Mouse (Mus musculus): ENCODE measurements around the gene Maged2. TPM values are rescaled to one million over a fixed set of nuclear protein-coding genes. Genes with fewer than 3 reads are reported as not detected.
"Not testable (repeated sequence)": the region's sequence is repeated elsewhere in the genome, so short reads cannot be mapped to it uniquely, and the experiment has no call there.

The Maged2 gene
- 1,000 to 10,000 TPM; 1,010 to 1,119 TPM for total RNA-seq (2021)
- long read RNA-seq, experiment 1, transcript Maged2-203 (13 exons, 2,183 nt) = major isoform, 1,999 of 3,014 reads
- long read RNA-seq, experiment 1, transcript Maged2-204 (13 exons, 2,107 nt) = minor isoform, 323 of 3,014 reads
- long read RNA-seq, experiment 1, partial matches to known transcripts = 431 of 3,014 reads
- long read RNA-seq, experiment 1, other reads (novel, unspliced or antisense) = 259 of 3,014 reads
- long read RNA-seq, experiment 2, transcript Maged2-203 (13 exons, 2,183 nt) = major isoform, 1,878 of 2,902 reads
- long read RNA-seq, experiment 2, transcript Maged2-204 (13 exons, 2,107 nt) = minor isoform, 359 of 2,902 reads
- long read RNA-seq, experiment 2, partial matches to known transcripts = 416 of 2,902 reads
- long read RNA-seq, experiment 2, other reads (novel, unspliced or antisense) = 243 of 2,902 reads

DNA sequence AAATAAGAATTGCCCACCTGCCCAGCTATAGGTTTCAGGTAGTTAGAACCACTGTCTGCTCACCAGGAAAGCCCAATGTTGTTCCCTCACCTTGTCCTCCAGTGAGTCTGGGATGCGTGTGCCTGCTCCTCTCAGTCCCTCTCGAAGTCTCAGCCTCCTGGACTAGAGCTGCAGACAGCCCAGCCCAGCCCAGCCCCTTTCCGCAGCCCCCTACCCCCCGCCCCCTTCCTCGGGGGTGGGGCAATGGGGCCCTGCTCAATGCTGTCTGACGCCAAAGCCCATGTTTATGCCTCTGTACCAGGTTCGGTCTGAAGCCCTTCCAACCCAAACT is at the start of gene Maged2:
Gene Maged2 (minus strand): TSS at position 207 of the 331 bp plus-strand sequence.
- DNase-seq (ENCODE audit: low spot score in 2 of 2) = peak in 1 of 2 experiments; percentile 24

DNA sequence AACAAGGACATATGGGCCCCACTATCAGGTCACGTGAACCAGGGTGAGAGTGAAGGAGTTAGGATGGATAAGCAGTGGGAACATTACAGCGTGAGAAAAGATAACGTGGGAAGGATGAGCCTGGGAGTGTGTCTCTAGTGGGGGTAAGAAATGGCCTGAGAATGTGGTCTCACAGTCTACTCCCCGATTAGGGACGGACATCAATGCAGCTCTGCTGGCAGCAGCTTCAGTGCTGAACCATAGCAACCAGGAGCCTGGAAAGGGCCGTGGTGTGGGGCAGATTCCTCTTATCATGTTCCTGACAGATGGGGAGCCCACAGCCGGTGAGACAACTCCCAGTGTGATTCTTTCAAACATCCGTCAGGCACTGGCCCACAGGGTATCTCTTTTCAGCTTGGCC is 34.1 kb upstream of the Maged2 start:
- DNase-seq (ENCODE audit: low spot score in 2 of 2) = no peak

DNA sequence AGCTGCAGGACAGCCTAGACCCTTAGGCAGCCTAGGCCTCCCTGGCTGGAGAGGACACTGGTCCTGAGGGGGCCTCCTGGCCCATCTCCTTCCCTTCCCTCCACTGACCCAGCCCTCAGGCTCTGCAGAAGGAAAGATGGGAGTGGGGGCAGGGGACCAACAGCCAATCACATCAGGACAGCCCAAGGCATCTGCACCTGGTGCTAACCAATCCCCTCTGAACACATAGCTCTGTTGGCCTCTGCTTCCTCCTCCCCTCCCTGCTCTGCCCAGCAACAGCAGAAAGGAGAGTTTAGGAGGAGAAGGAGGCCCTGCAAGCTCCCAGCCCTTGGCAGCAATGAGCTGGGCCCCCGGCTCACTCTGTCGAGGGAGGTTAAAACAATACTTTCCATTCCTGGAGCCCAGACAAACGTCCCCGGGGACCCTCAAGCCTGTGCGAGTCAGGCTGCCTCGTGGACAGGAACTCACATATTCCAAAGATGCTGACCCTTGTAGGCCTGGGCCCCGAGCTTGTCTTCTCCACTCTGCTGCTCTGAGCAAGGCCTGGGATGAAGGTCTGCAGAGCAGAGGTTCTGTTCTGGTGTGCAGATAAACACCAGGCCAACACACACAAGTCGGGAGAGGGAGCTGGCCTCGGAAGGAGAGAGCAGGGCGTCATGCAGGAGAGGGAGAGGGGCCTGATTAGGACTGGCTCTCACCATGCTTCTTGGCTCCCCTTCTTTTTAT is 31.5 kb upstream of the Maged2 start:
- not testable (repeated sequence) for DNase-seq (ENCODE audit: low spot score in 2 of 2)

DNA sequence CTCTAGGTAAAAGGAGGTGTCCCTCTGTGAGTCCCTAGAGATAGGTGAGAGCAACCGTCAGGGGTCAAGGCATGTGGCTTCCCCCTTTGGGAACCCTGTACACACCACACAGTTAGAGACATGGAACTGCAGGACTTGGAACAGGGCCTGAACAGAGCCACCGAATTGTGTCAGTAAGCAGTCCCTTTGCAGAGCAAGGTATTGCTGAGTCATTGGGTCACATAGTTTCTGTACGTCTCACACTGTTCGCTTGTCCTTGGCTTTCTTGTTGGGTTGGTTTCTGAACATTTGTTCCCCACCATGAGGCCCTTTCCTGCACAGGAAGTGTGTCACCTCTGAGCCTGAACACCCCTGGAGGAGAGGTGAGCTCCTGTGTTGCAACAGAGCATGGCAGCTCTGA is 29.1 kb upstream of the Maged2 start:
- not testable (repeated sequence) for DNase-seq (ENCODE audit: low spot score in 2 of 2)

DNA sequence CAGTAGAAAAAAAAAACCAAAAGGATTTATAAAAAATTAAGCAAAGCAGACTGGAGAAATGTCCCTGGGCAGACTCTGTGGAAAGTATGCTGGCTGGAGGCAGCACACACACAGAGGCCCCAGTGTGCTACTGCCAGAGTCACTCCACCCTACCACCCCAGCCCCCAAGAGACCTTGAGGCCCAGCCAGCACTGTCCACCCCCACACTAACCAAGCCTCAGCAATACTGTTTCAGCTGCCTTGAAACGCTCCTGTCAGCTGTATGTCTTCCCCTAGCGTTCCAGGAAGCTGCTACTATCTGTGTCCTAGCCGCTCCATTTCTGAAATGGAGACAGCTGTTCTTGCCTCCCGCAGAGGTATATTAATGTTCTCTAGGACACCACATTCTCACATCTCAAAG is 16.2 kb upstream of the Maged2 start:
- DNase-seq (ENCODE audit: low spot score in 2 of 2) = no peak

DNA sequence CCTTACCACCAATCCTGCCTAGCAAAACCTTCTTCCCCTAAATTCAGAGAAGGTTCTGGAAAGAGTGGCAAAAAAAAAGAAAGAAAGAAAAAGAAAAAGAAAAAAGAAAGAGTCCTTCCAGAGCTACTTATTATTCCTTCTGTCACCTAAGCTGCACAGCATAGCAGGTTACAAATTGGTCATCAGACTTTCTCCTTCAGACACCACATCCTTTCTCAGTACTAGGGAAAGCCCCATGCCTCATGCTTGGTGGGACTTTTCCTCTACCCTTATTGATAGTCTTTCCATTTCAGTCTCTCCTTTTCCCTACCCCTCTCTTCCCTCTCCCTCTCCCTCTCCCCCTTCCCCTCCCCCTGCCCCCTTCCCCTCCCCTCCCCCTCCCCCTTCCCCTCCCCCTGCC is 3.1 kb upstream of the Maged2 start:
- no peak for DNase-seq (ENCODE audit: low spot score in 2 of 2)

DNA sequence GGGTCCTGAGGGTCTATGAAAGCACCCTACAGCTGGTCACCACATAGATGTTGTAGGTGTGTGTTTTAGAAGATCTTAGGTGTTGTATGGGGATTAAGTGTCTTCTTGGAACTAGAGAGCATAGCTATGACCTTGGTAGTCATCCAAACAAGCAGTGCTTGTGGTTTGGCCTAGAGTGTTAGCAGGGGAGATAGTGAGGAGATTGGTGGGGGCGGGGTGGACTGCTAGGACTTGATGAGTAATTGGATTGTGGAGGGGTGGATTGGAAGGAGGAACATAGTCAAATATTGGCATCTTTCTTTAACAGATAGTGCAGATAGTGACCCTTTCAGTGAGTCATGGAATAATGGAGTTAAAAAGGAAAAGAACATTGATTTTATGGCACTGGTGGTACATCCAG is 1.5 kb upstream of the Maged2 start:
- no peak for DNase-seq (ENCODE audit: low spot score in 2 of 2)

DNA sequence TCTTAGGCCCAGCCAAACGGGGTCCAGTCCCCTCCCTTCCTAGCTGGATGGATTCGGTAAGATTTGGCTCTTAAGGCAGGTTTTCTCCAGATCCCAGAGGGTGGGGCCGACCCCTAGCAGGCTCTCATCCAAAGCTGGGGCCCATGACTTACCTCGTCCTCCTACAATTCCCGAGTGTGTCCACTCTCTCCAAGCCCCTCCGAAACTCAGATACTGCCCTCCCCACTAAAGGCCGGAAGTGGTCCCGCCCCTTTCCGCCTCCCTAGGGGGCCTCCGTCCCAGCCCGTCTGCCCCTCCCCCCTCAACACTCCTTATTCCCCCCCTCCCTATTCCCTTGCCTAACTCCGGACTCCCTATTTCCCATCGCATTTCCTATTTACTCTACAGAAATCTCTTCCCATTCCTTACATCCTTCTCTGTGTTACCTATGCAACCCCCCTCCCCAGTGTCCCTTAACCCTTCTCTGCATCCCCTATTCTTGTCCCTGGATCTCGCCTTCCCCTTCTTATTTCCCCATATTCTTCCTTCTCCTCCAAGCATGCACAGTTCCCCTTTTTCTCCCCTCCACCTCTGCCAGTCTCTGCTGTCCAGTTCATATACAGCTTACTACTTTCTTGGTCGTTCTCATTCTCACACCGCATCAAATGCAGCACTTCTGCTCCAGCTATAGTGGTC is 544 bp downstream of the Maged2 start:
- peak; percentile 46 to 67 for DNase-seq (ENCODE audit: low spot score in 2 of 2)

DNA sequence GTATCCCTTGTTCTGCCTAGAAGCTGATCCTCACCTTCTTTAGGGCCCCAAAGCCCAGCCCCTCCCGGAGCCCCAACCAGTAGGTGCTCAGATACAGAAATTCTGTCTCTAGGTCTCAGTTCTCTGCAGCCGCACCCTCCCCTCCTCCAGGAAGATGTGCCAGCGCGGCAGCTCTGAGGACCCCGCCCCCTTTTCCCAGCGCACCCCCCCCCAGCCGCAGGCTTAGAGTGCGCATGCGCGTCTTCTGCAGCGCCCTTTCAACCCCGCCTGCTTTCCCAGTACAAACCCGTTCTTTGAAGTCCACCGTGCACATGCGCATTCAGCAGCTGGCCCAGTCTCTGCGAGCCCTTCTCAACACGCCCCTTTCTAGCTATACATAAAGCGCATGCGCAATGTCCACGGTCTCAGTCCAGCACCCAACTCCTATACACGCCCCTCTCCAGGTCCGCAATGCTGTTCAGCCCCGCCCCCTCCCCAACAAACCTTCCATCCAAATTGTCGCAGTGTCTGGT is 1.3 kb downstream of the Maged2 start:
- DNase-seq (ENCODE audit: low spot score in 2 of 2) = peak; percentile 72 to 86

DNA sequence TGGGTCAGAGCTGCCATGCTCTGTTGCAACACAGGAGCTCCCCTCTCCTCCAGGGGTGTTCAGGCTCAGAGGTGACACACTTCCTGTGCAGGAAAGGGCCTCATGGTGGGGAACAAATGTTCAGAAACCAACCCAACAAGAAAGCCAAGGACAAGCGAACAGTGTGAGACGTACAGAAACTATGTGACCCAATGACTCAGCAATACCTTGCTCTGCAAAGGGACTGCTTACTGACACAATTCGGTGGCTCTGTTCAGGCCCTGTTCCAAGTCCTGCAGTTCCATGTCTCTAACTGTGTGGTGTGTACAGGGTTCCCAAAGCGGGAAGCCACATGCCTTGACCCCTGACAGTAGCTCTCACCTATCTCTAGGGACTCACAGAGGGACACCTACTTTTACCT is 13.2 kb downstream of the Maged2 start:
- not testable (repeated sequence) for DNase-seq (ENCODE audit: low spot score in 2 of 2)

DNA sequence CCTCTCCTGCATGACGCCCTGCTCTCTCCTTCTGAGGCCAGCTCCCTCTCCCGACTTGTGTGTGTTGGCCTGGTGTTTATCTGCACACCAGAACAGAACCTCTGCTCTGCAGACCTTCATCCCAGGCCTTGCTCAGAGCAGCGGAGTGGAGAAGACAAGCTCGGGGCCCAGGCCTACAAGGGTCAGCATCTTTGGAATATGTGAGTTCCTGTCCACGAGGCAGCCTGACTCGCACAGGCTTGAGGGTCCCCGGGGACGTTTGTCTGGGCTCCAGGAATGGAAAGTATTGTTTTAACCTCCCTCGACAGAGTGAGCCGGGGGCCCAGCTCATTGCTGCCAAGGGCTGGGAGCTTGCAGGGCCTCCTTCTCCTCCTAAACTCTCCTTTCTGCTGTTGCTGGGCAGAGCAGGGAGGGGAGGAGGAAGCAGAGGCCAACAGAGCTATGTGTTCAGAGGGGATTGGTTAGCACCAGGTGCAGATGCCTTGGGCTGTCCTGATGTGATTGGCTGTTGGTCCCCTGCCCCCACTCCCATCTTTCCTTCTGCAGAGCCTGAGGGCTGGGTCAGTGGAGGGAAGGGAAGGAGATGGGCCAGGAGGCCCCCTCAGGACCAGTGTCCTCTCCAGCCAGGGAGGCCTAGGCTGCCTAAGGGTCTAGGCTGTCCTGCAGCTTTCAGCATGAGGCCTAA is 15.5 kb downstream of the Maged2 start:
- DNase-seq (ENCODE audit: low spot score in 2 of 2) = not testable (repeated sequence)

Other genes with a start within 250 kb of the Maged2 start
- gene Pfkfb1, start 226.1 kb downstream of the Maged2 start, total RNA-seq (2021) = 10 to 100 TPM in 1 of 2 experiments, 1 to 10 TPM in 1; 4.4 to 10.3 TPM
- gene Apex2, start 224.5 kb downstream of the Maged2 start, total RNA-seq (2021) = 10 to 100 TPM in 1 of 2 experiments, 1 to 10 TPM in 1; 9.1 to 15.6 TPM
- gene Tro, start 156.8 kb downstream of the Maged2 start, total RNA-seq (2021) = 10 to 100 TPM; 16.2 to 19.3 TPM
- 10 to 100 TPM; 31.9 to 37.5 TPM for gene Gnl3l, start 203.0 kb upstream of the Maged2 start, total RNA-seq (2021)
- gene Fgd1, start 231.8 kb upstream of the Maged2 start, total RNA-seq (2021) = 10 to 100 TPM; 19.2 to 20.4 TPM